Mouse (Mus musculus): ENCODE data around the gene Sox13. TPM values are rescaled to one million over a fixed set of nuclear protein-coding genes. Genes with fewer than 3 reads are reported as not detected.

Sox13 gene
- polyA plus RNA-seq, 1 experiment from 2014 or later, result 9.7 TPM

- peak; percentile 29; the same call in 1 of the 2 replicates for ATAC-seq (ENCODE audit: low FRiP score, low TSS enrichment)
- peak overlapping the region; percentile 6; the same call in 1 of the 2 replicates for H3K27ac ChIP-seq (replicated peaks; ENCODE audit: low read depth, low read length)
Observed at GRCm38 (mm10) chr1:133385506-133385905, 38.7 kb downstream of the Sox13 start.

GRCm38 (mm10) chr1:133383157-133383783 lies 40.9 kb downstream of the Sox13 start:
- ATAC-seq (ENCODE audit: low FRiP score, low TSS enrichment), result no peak
- no peaks in the 10 kb centered on the region for H3K27me3 ChIP-seq (ENCODE audit: control insufficient read depth, insufficient read depth, low read length)
- peak overlapping the region; percentile 29; the same call in 1 of the 2 replicates for H3K9ac ChIP-seq (replicated peaks; ENCODE audit: low read length)
- H3K27ac ChIP-seq (replicated peaks; ENCODE audit: low read depth, low read length), result peak overlapping the region; percentile 65; the same call in 1 of the 2 replicates
- no peak overlapping the region for H3K4me2 ChIP-seq (ENCODE audit: low read length)
- DNase-seq, result no peak
- no peaks in the 10 kb centered on the region for H3K9me3 ChIP-seq (ENCODE audit: control insufficient read depth, low read length)
- WGBS, result 93% methylated on average over 14 of the region's 14 CpGs
- no peak overlapping the region for H3K4me3 ChIP-seq (replicated peaks; ENCODE audit: low read depth, low read length)
- H3K4me1 ChIP-seq (ENCODE audit: control insufficient read depth, insufficient read depth, low read length), result 0 out of 2 replicates have a peak, but pooled peaks cover 12% of the 10 kb centered on the region
- H3K36me3 ChIP-seq (ENCODE audit: control insufficient read depth, insufficient read depth, low read length), result peaks cover 20% of the 10 kb centered on the region

More at GRCm38 (mm10) chr1:133385506-133385905, 38.7 kb downstream of the Sox13 start:
- H3K27me3 ChIP-seq (ENCODE audit: control insufficient read depth, insufficient read depth, low read length), result no peaks in the 10 kb centered on the region
- H3K4me1 ChIP-seq (ENCODE audit: control insufficient read depth, insufficient read depth, low read length), result 0 out of 2 replicates have a peak, but pooled peaks cover 12% of the 10 kb centered on the region
- no peaks in the 10 kb centered on the region for H3K9me3 ChIP-seq (ENCODE audit: control insufficient read depth, low read length)
- no peak overlapping the region for H3K4me3 ChIP-seq (replicated peaks; ENCODE audit: low read depth, low read length)
- peaks cover 29% of the 10 kb centered on the region for H3K36me3 ChIP-seq (ENCODE audit: control insufficient read depth, insufficient read depth, low read length)
- peak; percentile 88 for DNase-seq
- peak overlapping the region; percentile 35 for H3K4me2 ChIP-seq (ENCODE audit: low read length)
- H3K9ac ChIP-seq (replicated peaks; ENCODE audit: low read length), result peak overlapping the region; percentile 34
- WGBS, result 36% methylated on average over 9 of the region's 9 CpGs

- no peak overlapping the region for H3K4me2 ChIP-seq (ENCODE audit: low read length)
- no peaks in the 10 kb centered on the region for H3K27me3 ChIP-seq (ENCODE audit: control insufficient read depth, insufficient read depth, low read length)
- 48% methylated on average over 12 of the region's 12 CpGs for WGBS
- no peaks in the 10 kb centered on the region for H3K9me3 ChIP-seq (ENCODE audit: control insufficient read depth, low read length)
- peak overlapping the region; percentile 65 for H3K27ac ChIP-seq (replicated peaks; ENCODE audit: low read depth, low read length)
- ATAC-seq (ENCODE audit: low FRiP score, low TSS enrichment), result 0 out of 2 replicates have a peak, but pooled peaks have one; percentile 9
- H3K4me3 ChIP-seq (replicated peaks; ENCODE audit: low read depth, low read length), result no peak overlapping the region
- H3K9ac ChIP-seq (replicated peaks; ENCODE audit: low read length), result peak overlapping the region; percentile 29; the same call in 1 of the 2 replicates
- peaks cover 17% of the 10 kb centered on the region for H3K36me3 ChIP-seq (ENCODE audit: control insufficient read depth, insufficient read depth, low read length)
- DNase-seq, result peak; percentile 19
- H3K4me1 ChIP-seq (ENCODE audit: control insufficient read depth, insufficient read depth, low read length), result 0 out of 2 replicates have a peak, but pooled peaks cover 12% of the 10 kb centered on the region
Observed at GRCm38 (mm10) chr1:133382552-133383155, 41.5 kb downstream of the Sox13 start.

- WGBS, result 5% methylated on average over 9 of the region's 9 CpGs
- peak; percentile 94 for DNase-seq
- 0 out of 2 replicates have a peak, but pooled peaks cover 12% of the 10 kb centered on the region for H3K4me1 ChIP-seq (ENCODE audit: control insufficient read depth, insufficient read depth, low read length)
- 0 out of 2 replicates have a peak, but pooled peaks have one; percentile 21 for ATAC-seq (ENCODE audit: low FRiP score, low TSS enrichment)
- H3K27me3 ChIP-seq (ENCODE audit: control insufficient read depth, insufficient read depth, low read length), result no peaks in the 10 kb centered on the region
- H3K27ac ChIP-seq (replicated peaks; ENCODE audit: low read depth, low read length), result peak overlapping the region; percentile 65; the same call in 1 of the 2 replicates
- H3K4me2 ChIP-seq (ENCODE audit: low read length), result no peak overlapping the region
- no peak overlapping the region for H3K4me3 ChIP-seq (replicated peaks; ENCODE audit: low read depth, low read length)
- H3K9me3 ChIP-seq (ENCODE audit: control insufficient read depth, low read length), result no peaks in the 10 kb centered on the region
- H3K36me3 ChIP-seq (ENCODE audit: control insufficient read depth, insufficient read depth, low read length), result peaks cover 14% of the 10 kb centered on the region
- H3K9ac ChIP-seq (replicated peaks; ENCODE audit: low read length), result peak overlapping the region; percentile 29; the same call in 1 of the 2 replicates
Observed at GRCm38 (mm10) chr1:133382008-133382407, 42.2 kb downstream of the Sox13 start.

- peak; percentile 79 for DNase-seq
- H3K9ac ChIP-seq (replicated peaks; ENCODE audit: low read length), result no peak overlapping the region
- H3K9me3 ChIP-seq (ENCODE audit: control insufficient read depth, low read length), result no peaks in the 10 kb centered on the region
- H3K36me3 ChIP-seq (ENCODE audit: control insufficient read depth, insufficient read depth, low read length), result peaks cover 8% of the 10 kb centered on the region
- no peak for ATAC-seq (ENCODE audit: low FRiP score, low TSS enrichment)
- H3K4me2 ChIP-seq (ENCODE audit: low read length), result no peak overlapping the region
- no peak overlapping the region for H3K4me3 ChIP-seq (replicated peaks; ENCODE audit: low read depth, low read length)
- 0 out of 2 replicates have a peak, but pooled peaks cover under 1% of the 10 kb centered on the region for H3K4me1 ChIP-seq (ENCODE audit: control insufficient read depth, insufficient read depth, low read length)
- no peak overlapping the region for H3K27ac ChIP-seq (replicated peaks; ENCODE audit: low read depth, low read length)
- H3K27me3 ChIP-seq (ENCODE audit: control insufficient read depth, insufficient read depth, low read length), result no peaks in the 10 kb centered on the region
- 73% methylated on average over 14 of the region's 14 CpGs for WGBS
Observed at GRCm38 (mm10) chr1:133380347-133381065, 43.7 kb downstream of the Sox13 start.

- Histone ChIP-seq H3K27ac (replicated peaks; ENCODE audit: low read depth, low read length) (no peak overlapping the region), H3K36me3 (ENCODE audit: control insufficient read depth, insufficient read depth, low read length) (peaks cover 8% of the 10 kb centered on the region), H3K9me3 (ENCODE audit: control insufficient read depth, low read length) (no peaks in the 10 kb centered on the region), H3K27me3 (ENCODE audit: control insufficient read depth, insufficient read depth, low read length) (no peaks in the 10 kb centered on the region), H3K4me1 (ENCODE audit: control insufficient read depth, insufficient read depth, low read length) (no peaks in the 10 kb centered on the region), H3K4me2 (ENCODE audit: low read length) (no peak overlapping the region), H3K9ac (replicated peaks; ENCODE audit: low read length) (no peak overlapping the region), H3K4me3 (replicated peaks; ENCODE audit: low read depth, low read length) (no peak overlapping the region)
- no peak for ATAC-seq (ENCODE audit: low FRiP score, low TSS enrichment)
- WGBS, result 76% methylated on average over 3 of the region's 3 CpGs
- no peak for DNase-seq
Observed at GRCm38 (mm10) chr1:133379986-133380320, 44.2 kb downstream of the Sox13 start.

GRCm38 (mm10) chr1:133379254-133379985 lies 44.8 kb downstream of the Sox13 start:
- H3K36me3 ChIP-seq (ENCODE audit: control insufficient read depth, insufficient read depth, low read length), result peaks cover 7% of the 10 kb centered on the region
- WGBS, result 62% methylated on average over 10 of the region's 10 CpGs
- H3K4me2 ChIP-seq (ENCODE audit: low read length), result no peak overlapping the region
- no peak for ATAC-seq (ENCODE audit: low FRiP score, low TSS enrichment)
- no peaks in the 10 kb centered on the region for H3K4me1 ChIP-seq (ENCODE audit: control insufficient read depth, insufficient read depth, low read length)
- no peak overlapping the region for H3K4me3 ChIP-seq (replicated peaks; ENCODE audit: low read depth, low read length)
- H3K27ac ChIP-seq (replicated peaks; ENCODE audit: low read depth, low read length), result no peak overlapping the region
- H3K9me3 ChIP-seq (ENCODE audit: control insufficient read depth, low read length), result no peaks in the 10 kb centered on the region
- DNase-seq, result no peak
- no peak overlapping the region for H3K9ac ChIP-seq (replicated peaks; ENCODE audit: low read length)
- no peaks in the 10 kb centered on the region for H3K27me3 ChIP-seq (ENCODE audit: control insufficient read depth, insufficient read depth, low read length)

GRCm38 (mm10) chr1:133377547-133377946 lies 46.6 kb downstream of the Sox13 start:
- no peaks in the 10 kb centered on the region for H3K9me3 ChIP-seq (ENCODE audit: control insufficient read depth, low read length)
- no peak overlapping the region for H3K9ac ChIP-seq (replicated peaks; ENCODE audit: low read length)
- H3K4me1 ChIP-seq (ENCODE audit: control insufficient read depth, insufficient read depth, low read length), result peaks cover 3% of the 10 kb centered on the region; the same call in 1 of the 2 replicates
- 93% methylated on average over 5 of the region's 5 CpGs for WGBS
- H3K36me3 ChIP-seq (ENCODE audit: control insufficient read depth, insufficient read depth, low read length), result no peaks in the 10 kb centered on the region
- H3K27me3 ChIP-seq (ENCODE audit: control insufficient read depth, insufficient read depth, low read length), result no peaks in the 10 kb centered on the region
- no peak overlapping the region for H3K4me3 ChIP-seq (replicated peaks; ENCODE audit: low read depth, low read length)
- H3K4me2 ChIP-seq (ENCODE audit: low read length), result no peak overlapping the region
- H3K27ac ChIP-seq (replicated peaks; ENCODE audit: low read depth, low read length), result no peak overlapping the region
- ATAC-seq (ENCODE audit: low FRiP score, low TSS enrichment) (no peak), DNase-seq (no peak)
